Mouse (Mus musculus) NIH3T3 (cell line): Measurements from ENCODE around the gene Cntd1.
A peak's percentile ranks its signal among the peaks of the same experiment; 100 is the strongest.

Experiments used
- DNase-seq: peaks from one replicate; pipeline ENCODE4 v3.0.0-alpha.2; 2012; ENCODE audit warnings: low read depth

Cntd1 gene

DNA sequence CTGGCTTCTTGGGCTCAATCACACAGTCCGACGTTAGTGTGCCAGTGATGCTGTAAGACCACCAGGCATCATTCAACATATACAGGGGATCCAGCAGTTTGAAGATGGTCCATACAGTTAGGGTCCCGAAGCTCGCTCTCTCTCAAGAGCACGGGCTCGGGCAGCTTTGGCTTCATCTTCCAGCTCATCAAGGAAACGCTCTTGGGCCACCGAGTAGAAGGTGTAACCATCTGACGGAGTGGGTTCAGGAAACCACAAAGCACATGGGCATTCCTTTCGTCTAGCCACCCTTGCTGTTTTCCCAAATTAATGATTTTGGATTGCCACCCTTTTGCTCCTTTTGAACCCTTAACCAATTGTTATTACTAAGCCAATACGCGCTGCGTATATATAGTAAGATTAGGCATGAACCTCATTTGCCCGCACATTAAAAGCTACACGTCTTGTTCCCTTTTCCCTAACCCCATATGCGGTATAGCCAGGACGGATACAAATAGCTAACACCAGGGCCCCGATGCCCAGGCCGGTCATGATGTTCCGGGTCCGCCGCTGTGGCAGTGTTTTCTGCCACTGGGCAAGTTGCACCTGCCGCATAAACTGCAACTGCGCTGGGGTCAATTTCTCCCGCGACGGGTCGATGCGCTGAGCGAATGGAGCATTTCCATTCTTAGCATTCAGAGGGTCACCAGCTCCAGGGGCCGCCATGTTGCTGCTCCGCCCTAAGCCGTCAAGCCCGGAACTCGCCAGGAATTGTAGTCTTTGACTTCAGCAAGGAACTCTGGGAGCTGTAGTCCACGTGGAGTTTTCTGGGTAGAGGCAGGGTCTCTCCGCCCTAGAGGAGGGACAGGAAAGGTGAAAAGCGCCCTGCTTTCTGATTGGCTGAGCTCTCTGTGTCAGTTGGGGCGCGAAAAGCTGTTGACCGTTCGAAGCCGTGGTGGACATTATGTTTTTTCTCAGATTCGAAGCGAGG lies at the start of gene Cntd1, which contains the start of gene Coa3:
Gene Cntd1, plus strand, starts transcription at position 790 of the 970 bp plus-strand sequence.
Gene Coa3, minus strand, starts transcription at position 892 of the 970 bp plus-strand sequence.
- peak; percentile 90 for DNase-seq

DNA sequence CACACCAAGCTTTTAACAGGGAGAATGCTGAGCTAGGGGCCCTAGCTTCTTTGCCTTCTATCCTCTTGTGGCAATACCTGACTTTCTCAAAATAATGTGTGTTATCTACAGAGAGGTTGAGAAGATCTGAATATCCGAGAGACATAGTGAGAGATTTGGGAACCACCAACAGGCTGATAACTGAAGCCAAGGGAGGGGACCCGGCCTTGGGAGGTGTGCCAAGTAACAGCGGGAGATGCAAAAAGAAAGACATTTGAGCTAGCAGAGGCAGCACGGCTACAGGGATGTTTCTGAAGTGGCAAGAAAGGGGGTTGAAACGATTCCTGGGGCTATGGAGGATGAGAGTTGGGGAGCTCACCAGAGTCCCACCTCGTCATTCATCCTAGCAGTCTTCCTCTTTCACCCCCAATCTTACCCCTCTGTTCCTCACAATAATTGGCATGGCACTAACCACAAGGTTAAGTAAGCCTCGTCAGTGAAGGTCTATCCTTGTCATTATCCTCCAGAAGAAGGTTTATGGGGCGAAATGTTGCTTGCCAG lies 49.4 kb upstream of the Cntd1 start:
- DNase-seq: peak; percentile 31

DNA sequence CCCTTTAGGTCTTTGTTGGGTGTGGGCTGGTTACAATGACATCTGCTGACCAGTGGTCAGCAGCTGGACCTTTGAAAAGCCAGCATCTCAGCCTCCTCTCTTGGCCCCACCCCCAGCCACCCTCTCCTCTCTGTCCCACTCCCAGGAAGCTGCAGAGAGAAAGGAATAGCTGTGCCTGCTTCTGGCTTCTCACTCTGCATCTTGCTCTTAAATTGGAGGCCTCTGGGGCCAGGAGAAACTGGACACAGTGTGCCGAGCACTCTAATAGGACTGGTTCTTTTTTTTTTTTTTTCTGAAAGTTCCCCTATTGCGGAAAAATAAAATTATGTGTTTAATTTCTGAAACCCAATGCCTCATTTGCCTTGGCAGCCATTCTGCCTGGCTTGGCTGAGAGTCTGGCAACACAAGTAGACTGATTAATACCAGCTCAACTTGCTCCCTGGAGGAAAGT lies 48.7 kb upstream of the Cntd1 start:
- DNase-seq: peak; percentile 76

DNA sequence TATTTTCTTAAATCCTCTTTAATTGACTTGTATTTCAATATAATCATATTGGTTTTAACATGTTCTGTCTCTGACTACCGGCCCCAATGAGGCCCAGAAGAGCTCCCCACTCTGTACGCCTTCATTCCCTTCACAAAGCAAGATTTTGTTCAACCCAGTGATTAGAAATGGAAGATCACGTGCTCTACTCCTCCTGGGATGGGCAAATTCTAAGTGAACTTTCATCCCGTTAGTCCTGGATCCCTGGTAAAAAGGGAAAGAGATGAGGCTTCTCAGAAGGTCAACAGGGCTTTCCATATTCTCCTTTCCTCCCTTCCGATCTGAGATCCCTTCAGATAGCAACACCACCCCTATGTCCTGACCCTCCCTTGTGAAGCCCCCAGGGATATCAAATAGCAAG lies 48.3 kb upstream of the Cntd1 start:
- DNase-seq: no peak

DNA sequence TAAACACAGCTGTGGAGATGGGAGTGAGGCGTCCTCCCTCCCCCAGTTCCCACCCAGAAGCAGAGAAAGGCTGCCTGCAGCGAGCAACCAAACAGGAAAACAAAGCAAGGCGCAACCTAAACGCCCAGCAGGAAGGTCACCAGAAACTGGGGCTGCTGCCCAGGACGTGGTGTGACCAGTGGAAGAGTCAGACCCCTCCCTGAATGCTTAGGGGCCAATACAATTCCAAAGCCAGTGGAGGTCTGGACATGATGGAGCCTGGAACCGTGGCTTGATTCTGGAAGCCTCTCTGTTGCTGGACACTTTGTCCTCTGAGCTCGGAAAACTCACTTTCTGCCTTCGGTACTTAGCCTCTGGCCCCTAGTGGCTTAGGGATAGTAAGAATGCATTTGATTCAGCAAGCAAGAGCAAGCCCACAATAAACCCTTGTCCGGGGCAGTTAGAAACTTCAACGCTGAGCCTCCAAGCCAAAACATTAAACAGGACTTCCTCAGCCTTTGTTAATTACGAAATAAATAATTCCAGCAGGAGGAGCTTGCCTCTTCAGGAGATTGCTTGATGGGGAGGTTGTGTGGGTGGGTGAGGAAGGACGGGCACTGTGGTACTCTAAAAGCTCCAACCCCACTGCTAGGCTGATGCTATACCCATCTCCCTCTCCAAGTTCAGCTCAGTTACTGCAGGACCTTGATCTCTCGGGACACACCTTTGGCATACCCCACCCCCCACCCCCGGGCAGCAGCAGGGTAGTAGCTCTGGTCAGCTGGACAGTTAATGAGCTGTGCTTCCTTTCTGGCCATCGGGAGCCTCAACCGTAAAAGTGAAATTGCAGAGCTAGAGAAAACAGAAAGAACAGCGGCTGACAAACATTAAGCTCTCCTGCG lies 47.6 kb upstream of the Cntd1 start:
- peak; percentile 26 for DNase-seq

DNA sequence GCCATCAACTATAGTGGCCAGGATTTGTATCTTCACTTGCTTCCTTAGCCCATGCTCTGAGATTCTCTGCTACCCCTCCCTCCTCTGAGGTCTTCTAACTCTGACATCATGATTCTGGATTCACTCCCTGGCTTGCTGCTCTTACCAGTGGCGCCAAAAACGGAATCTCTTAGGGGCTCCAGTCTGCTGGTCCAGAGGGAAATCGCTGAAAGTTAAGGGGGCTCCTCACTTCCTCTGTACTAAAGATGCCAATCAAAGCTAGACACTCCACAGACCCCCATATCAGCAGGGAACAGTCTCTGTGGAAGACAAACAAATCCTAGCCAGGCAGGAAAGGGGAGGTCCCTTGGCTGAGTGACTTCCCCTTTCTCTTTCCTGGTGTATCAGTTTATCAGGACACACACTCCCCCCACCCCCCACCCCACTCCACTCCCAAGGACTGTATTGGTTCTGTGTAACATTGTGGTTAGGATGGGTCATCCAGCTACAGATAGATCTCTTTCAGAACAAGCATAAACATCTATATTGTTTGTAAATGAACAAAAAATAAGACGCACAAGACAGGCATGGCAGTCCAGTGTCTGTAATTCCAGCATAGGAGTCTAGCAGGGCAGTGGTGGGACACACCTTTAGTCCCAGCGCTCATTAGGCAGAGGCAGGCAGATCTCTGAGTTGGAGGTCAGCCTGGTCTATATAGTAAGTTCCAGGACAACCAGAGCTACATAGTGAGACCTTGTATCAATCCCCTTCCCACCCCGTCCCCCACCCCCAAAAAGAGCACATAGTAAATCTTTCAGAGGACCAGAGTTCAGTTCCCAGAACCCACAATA lies 46.6 kb upstream of the Cntd1 start:
- DNase-seq: peak; percentile 44

DNA sequence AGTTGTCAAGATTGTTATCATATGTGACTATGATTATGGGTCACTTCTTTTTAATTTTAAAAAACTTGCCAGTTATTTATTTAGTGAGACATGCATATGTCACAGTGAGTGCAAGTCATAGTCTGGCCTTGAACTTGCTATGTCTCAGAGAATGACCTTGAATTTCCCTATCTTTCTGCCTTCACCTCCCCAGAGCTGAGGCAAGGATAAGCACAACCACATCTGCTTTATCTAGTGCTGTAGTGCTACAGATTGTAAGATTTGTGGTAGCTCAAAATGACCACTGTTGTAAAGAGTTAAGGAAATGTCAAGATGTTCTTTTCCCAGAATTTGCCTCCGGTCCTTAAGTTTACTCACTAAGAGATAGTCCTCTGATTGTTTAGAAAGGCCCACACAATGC lies 45.6 kb upstream of the Cntd1 start:
- no peak for DNase-seq

DNA sequence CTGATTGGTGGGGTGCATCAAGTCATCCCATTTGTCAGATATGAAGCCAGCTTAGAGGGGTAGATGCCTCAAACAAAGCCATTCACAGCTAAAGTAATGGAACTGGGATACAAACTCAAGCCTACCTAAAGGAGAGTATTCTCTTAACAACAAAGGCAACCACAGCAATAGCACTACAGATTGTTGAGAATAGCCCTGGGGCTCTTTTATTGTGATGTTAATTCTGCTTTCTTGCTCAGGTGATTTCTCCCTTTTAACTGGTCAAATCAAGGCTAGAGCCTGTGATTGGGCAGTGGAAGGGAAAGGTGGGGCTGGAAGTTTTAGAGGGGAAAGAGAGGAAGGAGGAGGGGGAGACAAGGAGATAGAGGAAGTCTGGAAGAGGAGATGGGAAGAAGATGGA lies 44.7 kb upstream of the Cntd1 start:
- DNase-seq: no peak

DNA sequence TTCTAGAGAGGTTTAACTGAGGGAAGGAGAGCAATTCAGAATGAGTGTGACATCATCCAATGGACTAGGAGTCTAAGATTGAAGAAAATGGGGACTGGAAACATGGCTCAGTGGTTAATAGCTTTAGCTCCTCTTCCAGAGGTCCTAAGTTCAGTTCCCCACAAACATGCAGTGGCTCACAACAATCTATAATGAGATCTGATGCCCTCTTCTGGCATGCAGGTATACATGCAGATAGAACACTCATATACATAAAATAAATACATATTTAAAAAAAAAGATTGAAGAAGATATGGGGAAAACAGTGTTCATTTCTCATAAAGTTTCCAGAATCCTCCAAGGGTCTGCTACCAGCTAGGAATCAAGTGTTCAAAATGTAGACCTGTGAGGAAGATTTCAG lies 43.4 kb upstream of the Cntd1 start:
- no peak for DNase-seq

DNA sequence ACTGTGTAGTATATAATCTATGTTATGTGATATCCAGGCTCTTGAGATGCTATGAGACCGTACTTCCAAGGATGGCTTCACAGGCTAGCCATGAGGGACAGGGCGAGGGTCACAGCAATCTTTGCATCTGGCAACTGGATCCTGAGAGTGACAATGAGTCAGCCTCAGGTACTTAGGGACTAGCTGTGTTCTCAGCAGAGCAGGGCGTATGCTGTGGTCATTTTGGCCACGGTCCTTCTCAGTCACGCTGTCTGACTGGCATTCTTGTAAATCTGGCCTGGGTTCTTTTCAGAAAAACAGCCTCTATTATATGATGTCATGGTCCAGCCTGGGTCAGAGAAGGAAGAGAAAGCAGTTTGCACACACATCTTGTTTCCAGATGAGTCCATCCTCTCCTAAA lies 42.0 kb upstream of the Cntd1 start:
- no peak for DNase-seq

DNA sequence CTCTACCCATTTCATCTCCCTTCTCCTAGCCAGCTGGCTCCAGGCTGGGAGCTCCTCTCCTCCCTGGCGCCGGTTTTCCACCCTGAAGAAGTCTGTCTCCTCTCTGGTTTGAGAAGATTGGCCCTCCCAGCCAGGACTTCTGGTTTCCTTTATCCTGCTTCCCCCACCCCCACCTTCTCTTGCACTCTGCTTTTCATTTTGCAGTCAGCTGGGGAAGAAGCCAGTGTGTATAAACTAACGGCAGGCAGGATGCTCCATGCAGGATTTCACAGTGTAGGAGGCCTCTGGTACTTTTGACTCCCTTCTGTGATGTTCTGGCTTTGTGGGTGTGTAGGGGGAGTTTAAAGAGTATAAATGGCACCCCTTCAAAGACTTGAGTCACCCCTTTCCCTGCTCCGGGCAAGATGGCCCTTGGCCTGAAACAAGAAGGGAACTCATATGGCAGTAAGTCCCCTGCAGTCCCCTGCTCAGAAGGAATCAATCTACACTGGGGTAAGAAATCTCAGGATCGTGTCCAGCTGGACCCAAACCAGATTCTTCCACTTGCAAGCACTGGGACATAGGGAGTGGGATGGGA lies 40.7 kb upstream of the Cntd1 start:
- DNase-seq: peak; percentile 42

DNA sequence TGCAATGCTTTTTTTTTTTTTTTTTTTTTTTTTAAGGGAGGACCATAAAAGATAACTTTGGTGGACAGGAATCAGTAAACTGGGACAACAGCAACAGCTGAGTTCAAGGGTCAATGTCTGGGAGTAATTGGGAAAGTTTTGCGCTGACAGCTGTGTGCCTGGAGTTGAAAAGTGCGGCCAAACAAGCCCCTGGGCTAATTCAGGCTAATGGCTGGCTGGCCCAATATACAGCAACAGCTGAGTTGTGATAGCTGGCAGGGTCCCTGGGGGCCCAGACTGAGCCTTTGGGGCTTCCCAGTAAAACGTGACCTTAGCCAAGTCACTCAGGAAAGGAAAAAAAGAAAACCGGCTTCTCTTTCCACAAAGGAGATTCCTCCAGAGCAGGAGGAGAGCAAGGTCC lies 33.7 kb upstream of the Cntd1 start:
- DNase-seq: no peak

DNA sequence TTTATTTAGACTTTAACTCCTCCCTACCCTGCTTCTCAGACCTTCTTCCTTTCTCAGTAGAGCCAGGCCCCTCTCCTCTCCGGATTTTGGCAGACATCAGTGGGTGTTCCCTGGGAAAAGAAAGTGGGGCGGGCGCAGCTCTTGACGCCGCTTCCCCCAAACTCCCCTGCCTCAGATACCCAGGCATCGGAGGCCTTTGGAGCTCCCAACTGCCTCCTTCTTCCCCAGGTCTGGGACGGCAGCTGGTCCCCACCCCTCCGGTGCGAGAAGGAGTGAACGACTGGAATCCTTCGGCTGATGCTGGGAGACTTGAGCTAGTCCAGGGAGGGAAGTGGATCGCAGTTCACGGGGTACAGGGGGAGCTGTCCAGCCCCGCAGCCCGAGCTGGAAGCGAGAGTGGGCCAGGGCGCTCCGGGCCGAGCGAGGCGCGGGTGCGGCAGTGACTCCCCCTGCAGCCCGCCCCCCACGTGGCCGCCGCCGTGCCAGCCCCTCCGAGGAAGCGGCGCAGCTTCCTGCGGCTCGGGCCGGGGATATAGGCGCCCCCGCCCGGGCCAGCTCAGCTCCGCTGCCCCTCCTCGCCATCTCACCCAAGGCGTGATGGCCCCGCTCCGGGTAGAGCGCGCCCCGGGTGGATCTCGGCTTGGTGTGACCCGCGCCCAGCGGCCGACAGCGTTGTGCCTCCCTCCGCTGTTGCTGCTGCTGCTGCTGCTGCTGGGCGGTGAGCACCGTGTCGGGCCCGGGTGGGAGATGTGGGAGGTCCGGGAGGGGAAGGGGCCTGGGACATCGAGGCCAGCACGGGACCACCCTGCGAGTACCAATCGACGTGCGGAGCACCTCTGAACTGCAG lies 32.7 kb upstream of the Cntd1 start, which contains the start of gene Ramp2:
Gene Ramp2, plus strand, starts transcription at position 174 of the 847 bp plus-strand sequence.
- DNase-seq: peak; percentile 69

DNA sequence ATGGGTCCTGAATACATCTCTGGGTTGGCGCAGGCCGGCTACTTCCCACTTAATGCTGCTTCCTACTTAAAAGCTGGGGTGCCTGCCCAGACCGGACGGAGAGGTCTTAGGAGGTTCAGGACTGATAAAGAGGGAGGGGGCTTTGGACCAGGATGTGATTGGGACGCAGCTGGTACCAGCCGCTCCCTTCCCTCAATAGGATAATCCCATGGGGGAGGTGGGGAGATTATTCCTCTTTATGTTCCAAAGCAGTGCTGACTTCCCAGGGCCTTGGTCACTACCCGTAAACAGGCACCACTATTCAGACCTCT lies 32.2 kb upstream of the Cntd1 start:
- DNase-seq: no peak

DNA sequence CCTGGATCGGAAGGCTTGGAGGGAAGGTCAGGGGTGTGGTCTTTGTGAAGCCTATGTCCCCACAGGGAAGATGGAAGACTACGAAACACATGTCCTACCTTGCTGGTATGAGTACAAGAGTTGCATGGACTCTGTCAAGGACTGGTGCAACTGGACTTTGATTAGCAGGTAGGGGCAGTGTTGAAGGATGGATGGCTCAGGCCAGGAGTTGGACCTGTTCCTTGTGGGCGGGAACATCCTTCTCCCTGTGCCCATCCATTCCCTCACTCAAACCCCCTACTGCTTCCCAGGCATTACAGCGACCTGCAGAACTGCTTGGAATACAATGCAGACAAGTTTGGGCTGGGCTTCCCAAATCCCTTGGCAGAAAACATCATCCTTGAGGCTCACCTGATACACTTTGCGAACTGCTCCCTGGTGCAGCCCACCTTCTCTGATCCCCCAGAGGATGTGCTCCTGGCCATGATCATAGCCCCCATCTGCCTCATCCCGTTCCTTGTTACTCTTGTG lies 31.2 kb upstream of the Cntd1 start:
- DNase-seq: no peak

DNA sequence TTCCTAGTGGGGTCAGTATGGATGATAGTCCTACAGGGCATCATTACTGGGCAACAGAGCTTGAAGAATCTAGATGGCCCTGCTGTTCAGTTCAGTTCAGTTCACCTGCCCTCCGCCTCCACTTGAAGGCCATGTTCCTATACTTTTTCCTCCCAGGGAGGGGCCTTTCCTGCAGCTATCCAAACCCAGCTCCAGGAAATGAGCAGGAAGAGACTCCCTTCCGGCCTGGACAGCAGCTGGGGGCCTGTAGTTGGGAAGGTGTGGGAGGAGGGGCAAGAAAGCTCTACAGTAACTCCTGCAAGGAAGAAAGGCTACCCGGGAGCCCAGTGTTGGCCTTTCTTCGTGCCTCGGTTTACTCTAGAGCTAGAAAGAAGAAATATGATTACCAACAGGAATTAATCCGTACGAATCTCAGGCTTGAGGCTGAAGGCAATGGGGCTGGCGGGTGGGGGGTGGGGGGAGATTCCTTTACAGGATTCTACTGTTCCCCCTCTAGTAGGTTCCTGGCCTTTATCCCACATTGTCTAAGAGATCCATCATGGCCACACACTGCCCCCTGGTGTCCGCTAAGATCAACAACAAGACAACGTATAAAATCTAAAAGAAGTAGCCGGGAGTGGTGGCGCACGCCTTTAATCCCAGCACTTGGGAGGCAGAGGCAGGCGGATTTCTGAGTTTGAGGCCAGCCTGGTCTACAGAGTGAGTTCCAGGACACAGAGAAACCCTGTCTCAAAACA lies 30.4 kb upstream of the Cntd1 start:
- DNase-seq: peak; percentile 80

DNA sequence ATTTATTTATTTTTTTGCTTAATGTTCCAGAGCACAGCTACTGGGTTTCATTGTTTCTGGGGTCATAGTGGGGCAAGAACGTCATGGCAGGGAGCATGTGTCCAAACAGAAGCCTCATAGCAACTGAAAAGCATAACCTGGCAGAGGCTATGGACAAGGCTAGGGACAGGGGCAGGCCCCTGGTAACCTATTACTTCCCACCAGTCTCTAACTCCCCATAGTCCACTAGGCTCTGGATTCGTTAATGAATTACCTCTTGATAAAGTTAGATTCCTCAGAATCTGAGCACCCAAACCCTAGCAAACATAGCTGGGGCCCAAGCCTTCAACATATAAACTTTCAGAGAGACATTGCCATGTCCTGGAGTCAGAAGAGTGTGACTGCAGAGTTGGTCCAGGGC lies 27.8 kb upstream of the Cntd1 start:
- DNase-seq: no peak

DNA sequence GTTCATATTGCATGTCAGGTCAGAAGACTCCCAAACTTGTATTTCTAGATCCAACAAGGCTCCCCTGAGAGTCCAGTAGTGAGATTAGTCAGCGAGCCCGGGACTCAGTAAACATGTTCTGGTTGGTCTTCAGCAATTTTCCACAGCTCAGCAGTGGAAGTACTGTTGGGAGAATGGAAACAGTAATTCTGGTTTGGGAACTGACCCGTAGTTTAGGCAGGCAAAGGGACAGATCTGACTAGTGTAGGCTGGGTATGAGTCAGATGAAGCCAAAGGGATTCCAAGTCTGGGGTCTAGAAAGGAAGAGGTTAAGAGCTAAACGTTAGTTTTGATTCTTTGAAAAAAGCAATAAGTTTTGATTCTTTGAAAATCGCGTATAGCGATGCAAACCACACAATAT lies 25.9 kb upstream of the Cntd1 start:
- DNase-seq: peak; percentile 76
